Mouse (Mus musculus) MEL-GATA-1-ER (cell line): ENCODE data around the gene Gm7982.
"Not testable (repeated sequence)": the region's sequence is repeated elsewhere in the genome, so short reads cannot be mapped to it uniquely, and the experiment has no call there.

ENCODE experiments used
- DNase-seq: peaks from one replicate; pipeline ENCODE4 v3.0.0-alpha.2; 2012; ENCODE audit warnings: low read depth; ENCODE audit errors: extremely low read depth

Gm7982 gene

GRCm38 (mm10) chr5:95741714-95742113 lies at the start of gene Gm7982:
TSS of gene Gm7982 (plus strand) at chr5:95742014.
- not testable (repeated sequence) for DNase-seq

GRCm38 (mm10) chr5:95736073-95736472 lies 5.7 kb upstream of the Gm7982 start, which contains the start of gene Gm7978:
TSS of gene Gm7978 (minus strand) at chr5:95736173.
- DNase-seq, result not testable (repeated sequence)

- DNase-seq, result not testable (repeated sequence)
Observed at GRCm38 (mm10) chr5:95775690-95776089, 33.9 kb downstream of the Gm7982 start, which contains the start of gene E330014E10Rik. TSS of gene E330014E10Rik (plus strand) at chr5:95775990.
